ENCODE assay signal across 27 mouse cellular contexts in genomic region chr19:46831381-46831780, GRCm38 (mm10).
DNase-seq lines count a peak whose midpoint lies in the region; ATAC-seq and TF ChIP-seq lines count a peak whose summit lies in the region.
"Had no signal": no experiment of that assay in that cellular context is flagged by ENCODE, and none has a peak within 500 bp of the region (broad histone marks: within the 10 kb centered on the region; RNA-seq: fewer than 3 reads in every experiment).

No protein-coding gene starts in this region.

- no peak overlapping the region for H3K9ac ChIP-seq in heart, embryonic 11.5 days (ENCODE audit: low read depth, low read length)
- H3K9ac ChIP-seq: forebrain, embryonic 13.5 days; heart, embryonic 12.5 days; heart, embryonic 15.5 days; hindbrain, embryonic 14.5 days had no signal

- H3K4me2 ChIP-seq in heart, embryonic 11.5 days: 0 out of 2 replicates have a peak overlapping the region, but pooled peaks have one; percentile 6
- H3K4me2 ChIP-seq: forebrain, embryonic 13.5 days; heart, embryonic 12.5 days; heart, embryonic 15.5 days; hindbrain, embryonic 14.5 days had no signal

- no peaks in the 10 kb centered on the region for H3K27me3 ChIP-seq in heart, embryonic 11.5 days (ENCODE audit: control insufficient read depth, insufficient read depth, low read length)
- H3K27me3 ChIP-seq: forebrain, embryonic 13.5 days; heart, embryonic 12.5 days; heart, embryonic 15.5 days; Patski had no signal

- intact Hi-C loops in heart, postnatal 10 days (cut with DNase I): no loop called here

- no peak overlapping the region for H3K4me3 ChIP-seq in heart, embryonic 11.5 days (ENCODE audit: low read depth, low read length)
- no peak overlapping the region for H3K4me3 ChIP-seq in layer of hippocampus, adult 2 months
- H3K4me3 ChIP-seq: forebrain, embryonic 10.5 days; forebrain, embryonic 13.5 days; gastrocnemius, adult 2 months; heart, embryonic 12.5 days; heart, embryonic 15.5 days had no signal

- H3K36me3 ChIP-seq in heart, embryonic 11.5 days (ENCODE audit: control insufficient read depth, insufficient read depth, low read length): no peaks in the 10 kb centered on the region
- H3K36me3 ChIP-seq: forebrain, embryonic 10.5 days; heart, embryonic 12.5 days; heart, embryonic 15.5 days had no signal

- H3K9me3 ChIP-seq in heart, embryonic 11.5 days (replicated peaks; ENCODE audit: control insufficient read depth, low read length): no peaks in the 10 kb centered on the region
- H3K9me3 ChIP-seq: forebrain, embryonic 10.5 days; forebrain, embryonic 13.5 days; G1E; heart, embryonic 12.5 days; heart, embryonic 15.5 days had no signal

- no peak for TF ChIP-seq CTCF in layer of hippocampus, adult 2 months (conservative IDR thresholded peaks at IDR 0.05)

- DNase-seq in heart, postnatal 10 days: no peak
- peak; percentile 15 to 19 for DNase-seq in layer of hippocampus, adult 2 months (ENCODE audit: low spot score in 2 of 2)
- DNase-seq in layer of hippocampus, postnatal 36 days: no peak
- DNase-seq in lung, postnatal 10 days: peak; percentile 14
- no peak for DNase-seq in lung, adult 18-20 months
- peak; percentile 75 for DNase-seq in brain, adult 2 months (ENCODE audit: low read depth, low spot score)
- no peak for DNase-seq in cerebellum, adult 18-20 months
- DNase-seq: adrenal gland, adult 2 months; adrenal gland, postnatal 14 days; cerebellum, adult 11-12 months; cerebellum, adult 9-10 months; cerebellum, postnatal 14 days; gastrocnemius, adult 2 months; gastrocnemius, postnatal 14 days; heart, adult 11 months; heart, postnatal 14 days; heart, postnatal 4 days had no signal

- no peaks in the 10 kb centered on the region for H3K4me1 ChIP-seq in heart, embryonic 11.5 days (ENCODE audit: control insufficient read depth, insufficient read depth, low read length)

- no peak for ATAC-seq in heart, embryonic 11.5 days (replicated peaks; ENCODE audit: insufficient number of reproducible peaks, low FRiP score, low TSS enrichment)
- ATAC-seq: forebrain, embryonic 13.5 days; forebrain, embryonic 16.5 days; hindbrain, postnatal 0 days; Patski had no signal

- WGBS in heart, embryonic 11.5 days (ENCODE audit: insufficient replicate concordance): 34% methylated on average over 9 of the region's 9 CpGs

- H3K27ac ChIP-seq in heart, embryonic 11.5 days (ENCODE audit: low read depth, low read length): no peak overlapping the region
- H3K27ac ChIP-seq in layer of hippocampus, adult 2 months: peak overlapping the region; percentile 47; the same call in 1 of the 2 replicates
- H3K27ac ChIP-seq: forebrain, embryonic 10.5 days; forebrain, embryonic 13.5 days; gastrocnemius, adult 2 months; heart, embryonic 15.5 days; hindbrain, embryonic 14.5 days; hindbrain, postnatal 0 days had no signal

Comparison
In these comparisons a context has a peak if more than half of its experiments do, and no peak if none do; other contexts are left out.
1. DNase-seq: peak in layer of hippocampus, adult 2 months (2 of 2), lung, postnatal 10 days (single experiment) and brain, adult 2 months (single experiment); none in heart, postnatal 10 days (0 of 2), layer of hippocampus, postnatal 36 days (0 of 2), lung, adult 18-20 months (0 of 2) and cerebellum, adult 18-20 months (0 of 2).